Mouse (Mus musculus) heart, embryonic 11.5 days (tissue): Measurements from ENCODE around the gene Fam3c. TPM values are rescaled to one million over a fixed set of nuclear protein-coding genes. Genes with fewer than 3 reads are reported as not detected.

Experiments used
- ATAC-seq: fragments of 200-750 bp; cut with Nextera tagmentation; replicated peaks from 2 replicates; pipeline ENCODE4 v1.8.0; 2017; ENCODE audit warnings: moderate library complexity; ENCODE audit not compliant: insufficient number of reproducible peaks, low FRiP score, low TSS enrichment
- H3K27ac ChIP-seq: fragments of 300-500 bp; sonication (generic); 2 replicates; pipeline ENCODE4 v1.5.1; 2014; ENCODE audit warnings: mild to moderate bottlenecking, low read depth, low read length
- H3K27me3 ChIP-seq: fragments of 300-500 bp; sonication (generic); 2 replicates; pipeline ENCODE4 v1.6.1; 2014; ENCODE audit warnings: mild to moderate bottlenecking, low read length, mixed read lengths; ENCODE audit not compliant: control insufficient read depth, insufficient read depth
- H3K36me3 ChIP-seq: fragments of 300-500 bp; sonication (generic); 2 replicates; pipeline ENCODE4 v1.6.1; 2014; ENCODE audit warnings: mild to moderate bottlenecking, low read length, moderate library complexity, mixed read lengths; ENCODE audit not compliant: control insufficient read depth, insufficient read depth
- H3K4me1 ChIP-seq: fragments of 300-500 bp; sonication (generic); 2 replicates; pipeline ENCODE4 v1.6.1; 2014; ENCODE audit warnings: low read length; ENCODE audit not compliant: control insufficient read depth, insufficient read depth
- H3K4me2 ChIP-seq: fragments of 300-500 bp; sonication (generic); 2 replicates; pipeline ENCODE4 v1.6.1; 2014; ENCODE audit warnings: mild to moderate bottlenecking, moderate library complexity
- H3K4me3 ChIP-seq: fragments of 300-500 bp; sonication (generic); 2 replicates; pipeline ENCODE4 v1.5.1; 2014; ENCODE audit warnings: low read depth, low read length
- H3K9ac ChIP-seq: fragments of 300-500 bp; sonication (generic); 2 replicates; pipeline ENCODE4 v1.6.1; 2014; ENCODE audit warnings: mild to moderate bottlenecking, low read depth, low read length, moderate library complexity
- H3K9me3 ChIP-seq: fragments of 300-500 bp; sonication (generic); replicated peaks from 2 replicates; pipeline ENCODE4 v1.6.1; 2016; ENCODE audit warnings: low read length; ENCODE audit not compliant: control insufficient read depth
- WGBS: fragments of 180-500 bp; shearing (Covaris S2); extraction: QIAGEN DNeasy Blood & Tissue Kit; methylation state at CpG from one replicate; pipeline ENCODE4 v1.1.7; 2014; ENCODE audit not compliant: insufficient replicate concordance; 5-methylcytosine and 5-hydroxymethylcytosine counted together
- polyA plus RNA-seq: library from polyadenylated mRNA; unstranded; fragments of >200 nt; fragmentation: Nextera tagmentation; extraction: Ambion mirVana; gene quantifications from 2 replicates; pipeline ENCODE4 v1.2.1, GENCODE M21; 2014

The Fam3c gene
- polyA plus RNA-seq, 1 experiment from 2014 or later, result 47.9 TPM

DNA sequence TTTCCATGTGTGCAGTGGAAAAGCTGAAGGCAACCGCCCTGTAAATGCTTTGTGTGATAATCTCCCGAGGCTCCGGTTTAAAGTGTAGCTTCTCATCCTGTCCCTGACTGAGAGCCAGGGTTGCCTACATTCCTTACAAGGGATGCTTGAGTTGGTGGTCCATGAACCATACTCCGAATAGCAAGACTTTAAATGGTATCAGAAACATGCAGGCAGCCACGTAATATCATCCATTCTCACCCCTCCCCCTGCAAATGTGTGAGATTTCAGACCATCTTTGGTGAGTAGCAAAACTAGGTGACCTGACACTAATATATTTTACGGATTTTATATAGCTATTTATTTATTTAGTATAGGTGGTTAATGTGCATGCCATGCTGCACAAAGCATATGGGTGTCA lies 59.0 kb downstream of the Fam3c start:
- no peak for ATAC-seq
- Histone ChIP-seq H3K27ac (no peak overlapping the region), H3K4me3 (no peak overlapping the region), H3K9ac (no peak overlapping the region), H3K4me1 (no peaks in the 10 kb centered on the region), H3K27me3 (no peaks in the 10 kb centered on the region), H3K9me3 (no peaks in the 10 kb centered on the region), H3K36me3 (no peaks in the 10 kb centered on the region), H3K4me2 (no peak overlapping the region)
- 71% methylated on average over 6 of the region's 6 CpGs for WGBS

DNA sequence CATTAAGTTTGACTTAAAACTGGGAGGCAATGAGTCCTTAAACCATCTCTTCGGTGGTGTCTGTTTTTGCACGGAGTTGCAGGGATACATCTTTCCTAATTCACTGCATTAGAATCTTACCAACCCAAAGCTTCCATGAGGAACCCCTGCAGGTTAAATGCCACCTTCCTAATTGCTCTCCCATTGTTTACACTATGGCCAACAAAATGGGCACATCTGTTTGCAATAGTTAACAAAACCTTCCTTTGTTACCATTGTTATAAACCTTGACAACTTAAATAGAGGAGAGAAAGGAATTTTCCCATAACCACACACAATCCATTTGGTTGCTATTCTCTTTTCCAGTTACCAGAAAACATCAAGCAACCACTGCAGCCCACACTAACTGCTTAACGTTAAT lies 62.1 kb downstream of the Fam3c start:
- H3K9me3 ChIP-seq, result no peaks in the 10 kb centered on the region
- H3K9ac ChIP-seq, result no peak overlapping the region
- no peaks in the 10 kb centered on the region for H3K36me3 ChIP-seq
- H3K27ac ChIP-seq, result no peak overlapping the region
- H3K4me2 ChIP-seq, result no peak overlapping the region
- H3K4me1 ChIP-seq, result peaks cover 4% of the 10 kb centered on the region; the same call in 1 of the 2 replicates
- 63% methylated on average over 3 of the region's 3 CpGs for WGBS
- no peak overlapping the region for H3K4me3 ChIP-seq
- H3K27me3 ChIP-seq, result peaks cover 13% of the 10 kb centered on the region
- ATAC-seq, result no peak

DNA sequence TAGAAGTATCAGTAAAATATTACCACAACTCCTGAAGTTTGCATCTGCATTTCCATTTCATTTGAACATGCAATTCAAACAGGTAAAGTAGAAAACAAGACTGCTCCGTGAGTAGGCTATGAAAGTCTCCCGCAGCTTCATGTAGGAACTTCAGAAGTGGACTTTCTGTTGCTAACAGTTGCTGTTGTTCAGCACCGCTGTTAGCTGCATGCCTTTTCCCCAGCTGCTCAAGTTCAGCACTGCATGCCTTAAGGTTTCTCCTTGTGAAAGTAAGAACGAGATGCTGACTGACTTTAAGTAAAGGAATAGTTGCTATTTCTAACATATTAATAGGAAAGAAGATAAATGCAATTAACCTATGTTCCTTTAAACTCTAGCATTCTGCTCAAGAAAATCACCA lies 64.0 kb downstream of the Fam3c start:
- ATAC-seq, result no peak
- no peak overlapping the region for H3K4me3 ChIP-seq

DNA sequence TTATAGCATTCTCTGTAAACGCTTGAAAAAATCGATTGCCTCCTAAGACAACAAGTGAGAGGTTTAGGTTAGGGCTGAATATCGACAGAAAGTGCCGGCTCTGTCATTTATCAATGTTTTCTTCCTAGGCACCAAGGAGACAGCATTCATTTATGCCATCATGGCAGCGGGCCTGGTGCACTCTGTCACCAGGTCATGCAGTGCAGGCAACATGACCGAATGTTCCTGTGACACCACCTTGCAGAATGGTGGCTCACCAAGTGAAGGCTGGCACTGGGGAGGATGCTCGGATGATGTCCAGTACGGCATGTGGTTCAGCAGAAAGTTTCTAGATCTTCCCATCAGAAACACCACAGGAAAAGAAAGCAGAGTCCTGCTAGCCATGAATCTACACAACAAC lies 65.3 kb downstream of the Fam3c start:
- H3K9ac ChIP-seq, result no peak overlapping the region
- ATAC-seq, result no peak
- no peak overlapping the region for H3K4me3 ChIP-seq
- WGBS, result 66% methylated on average over 8 of the region's 8 CpGs
- H3K4me1 ChIP-seq, result peaks cover 10% of the 10 kb centered on the region; the same call in 1 of the 2 replicates
- H3K9me3 ChIP-seq, result no peaks in the 10 kb centered on the region
- no peak overlapping the region for H3K27ac ChIP-seq
- peaks cover 36% of the 10 kb centered on the region for H3K27me3 ChIP-seq
- H3K4me2 ChIP-seq, result no peak overlapping the region
- H3K36me3 ChIP-seq, result no peaks in the 10 kb centered on the region

More for the DNA sequence above, 64.0 kb downstream of the Fam3c start:
- Histone ChIP-seq H3K4me1 (peaks cover 10% of the 10 kb centered on the region; the same call in 1 of the 2 replicates), H3K36me3 (no peaks in the 10 kb centered on the region), H3K27me3 (peaks cover 30% of the 10 kb centered on the region), H3K4me2 (no peak overlapping the region), H3K9me3 (no peaks in the 10 kb centered on the region), H3K9ac (no peak overlapping the region), H3K27ac (no peak overlapping the region)
- WGBS, result 25% methylated on average over 4 of the region's 4 CpGs

DNA sequence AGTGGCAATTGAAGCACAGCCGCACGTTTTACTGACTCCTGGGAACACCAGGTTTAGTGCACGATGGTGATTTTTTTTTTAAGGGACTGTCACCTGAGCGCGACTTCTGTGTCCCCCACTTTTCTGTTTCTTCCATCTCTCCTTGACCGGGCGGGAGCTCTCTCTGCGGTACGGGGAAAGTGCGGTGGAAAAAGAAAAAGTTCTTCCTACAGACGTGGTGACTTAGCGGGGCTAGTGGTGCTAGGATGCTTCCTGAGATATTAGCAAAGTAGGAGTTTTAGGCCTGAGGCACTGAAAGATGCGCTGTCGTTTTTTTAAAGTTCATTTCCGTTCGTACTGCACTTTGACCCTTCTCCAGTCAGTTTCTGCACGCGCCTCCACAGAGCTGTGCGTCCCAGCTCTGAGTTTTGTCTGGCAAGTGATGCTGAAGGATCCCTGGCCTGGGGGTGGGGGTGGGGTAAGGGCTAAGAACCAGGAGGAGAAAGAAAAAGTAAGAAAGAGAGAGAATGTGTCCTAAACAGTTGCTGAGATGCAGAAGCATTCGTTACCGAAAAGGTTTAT lies 66.5 kb downstream of the Fam3c start:
- no peaks in the 10 kb centered on the region for H3K36me3 ChIP-seq
- no peak for ATAC-seq
- H3K4me2 ChIP-seq, result peak overlapping the region; percentile 83
- H3K27ac ChIP-seq, result no peak overlapping the region
- H3K27me3 ChIP-seq, result peaks cover 36% of the 10 kb centered on the region
- WGBS, result 3% methylated on average over 21 of the region's 21 CpGs
- H3K4me1 ChIP-seq, result peaks cover 10% of the 10 kb centered on the region; the same call in 1 of the 2 replicates
- H3K9ac ChIP-seq, result peak overlapping the region; percentile 39; the same call in 1 of the 2 replicates
- peak overlapping the region; percentile 45 for H3K4me3 ChIP-seq
- H3K9me3 ChIP-seq, result no peaks in the 10 kb centered on the region

DNA sequence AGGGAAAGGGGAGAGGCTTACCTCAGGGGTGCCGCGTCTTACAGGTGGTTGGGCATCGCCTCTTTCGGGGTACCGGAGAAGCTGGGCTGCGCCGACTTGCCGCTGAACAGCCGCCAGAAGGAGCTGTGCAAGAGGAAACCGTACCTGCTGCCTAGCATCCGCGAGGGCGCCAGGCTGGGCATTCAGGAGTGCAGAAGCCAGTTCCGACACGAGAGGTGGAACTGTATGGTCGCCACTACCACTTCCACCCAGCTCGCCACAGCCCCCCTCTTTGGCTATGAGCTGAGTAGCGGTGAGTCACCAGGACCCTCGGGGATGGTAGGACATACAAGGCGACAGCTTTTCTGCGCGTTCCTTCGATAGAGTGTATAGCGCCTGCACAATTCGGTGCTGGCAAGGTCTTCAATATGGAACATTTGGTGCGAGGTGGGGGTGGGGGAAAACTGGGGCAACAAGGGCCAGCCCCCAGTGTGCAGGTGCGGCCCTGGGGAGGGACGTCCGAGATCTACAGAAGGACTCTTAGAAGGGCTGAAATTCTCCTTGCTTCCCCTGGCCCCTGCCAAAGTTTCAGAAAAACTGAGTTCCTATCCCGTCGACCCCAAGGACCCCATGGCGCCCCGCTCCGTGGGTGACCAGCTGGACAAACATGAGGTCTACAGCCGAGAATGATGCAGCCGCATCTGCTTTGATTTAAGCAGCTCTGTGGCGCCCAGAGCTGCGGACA lies 67.1 kb downstream of the Fam3c start:
- Histone ChIP-seq H3K27me3 (peaks cover 36% of the 10 kb centered on the region), H3K4me3 (peak overlapping the region; percentile 45), H3K9ac (peak overlapping the region; percentile 39; the same call in 1 of the 2 replicates), H3K36me3 (no peaks in the 10 kb centered on the region), H3K4me1 (peaks cover 10% of the 10 kb centered on the region; the same call in 1 of the 2 replicates), H3K9me3 (no peaks in the 10 kb centered on the region), H3K4me2 (peak overlapping the region; percentile 83), H3K27ac (no peak overlapping the region)
- under 1% methylated on average over 38 of the region's 38 CpGs for WGBS
- peak; percentile 57; the same call in 1 of the 2 replicates for ATAC-seq

DNA sequence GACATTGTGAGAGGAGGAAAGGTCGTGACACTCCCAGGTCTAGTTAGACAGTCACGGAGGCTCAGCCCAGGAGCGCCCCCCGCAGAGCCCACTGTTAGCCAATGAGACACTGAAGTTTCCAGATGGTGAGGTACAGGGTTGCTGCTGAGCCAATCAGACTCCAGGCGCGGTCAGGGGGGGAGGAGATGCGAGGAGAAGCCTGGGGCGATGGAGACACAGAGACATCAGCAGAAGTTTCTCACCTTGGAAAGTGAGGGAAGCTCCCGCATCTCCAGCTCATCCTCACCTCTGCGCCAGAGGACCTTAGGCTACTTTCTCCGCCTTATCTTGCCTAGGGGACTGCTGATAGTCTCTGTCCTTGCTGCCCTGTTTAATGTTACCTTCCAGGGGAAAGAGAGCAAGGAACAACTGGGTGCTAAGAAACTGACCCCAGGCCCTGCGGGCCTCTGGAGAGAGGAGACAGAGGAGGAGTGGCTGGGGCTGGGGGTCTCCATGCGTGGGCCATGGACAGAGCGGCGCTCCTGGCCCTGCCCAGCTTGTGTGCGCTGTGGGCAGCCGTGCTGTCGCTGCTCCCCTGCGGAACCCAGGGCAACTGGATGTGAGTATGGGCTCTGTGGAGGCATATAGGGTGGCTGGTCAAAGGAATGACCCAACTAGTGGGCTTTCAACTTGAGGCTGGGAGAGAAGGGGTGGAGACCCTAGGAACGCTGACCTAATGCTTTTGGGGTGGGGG lies 67.9 kb downstream of the Fam3c start, which contains the start of gene Wnt16:
Gene Wnt16 (plus strand): TSS at position 224 of the 733 bp plus-strand sequence.
- H3K27ac ChIP-seq, result no peak within 1 kb of the TSS
- peak within 1 kb of the TSS; percentile 39; the same call in 1 of the 2 replicates for H3K9ac ChIP-seq
- peak within 1 kb of the TSS; percentile 45 for H3K4me3 ChIP-seq
- H3K4me2 ChIP-seq, result peak within 1 kb of the TSS; percentile 83
- WGBS, result 1% methylated on average over 20 of the region's 20 CpGs
- no peaks in the 10 kb centered on the region for H3K36me3 ChIP-seq
- peaks cover 36% of the 10 kb centered on the region for H3K27me3 ChIP-seq
- no peaks in the 10 kb centered on the region for H3K9me3 ChIP-seq
- peaks cover 10% of the 10 kb centered on the region; the same call in 1 of the 2 replicates for H3K4me1 ChIP-seq
- ATAC-seq, result peak; percentile 46; the same call in 1 of the 2 replicates

DNA sequence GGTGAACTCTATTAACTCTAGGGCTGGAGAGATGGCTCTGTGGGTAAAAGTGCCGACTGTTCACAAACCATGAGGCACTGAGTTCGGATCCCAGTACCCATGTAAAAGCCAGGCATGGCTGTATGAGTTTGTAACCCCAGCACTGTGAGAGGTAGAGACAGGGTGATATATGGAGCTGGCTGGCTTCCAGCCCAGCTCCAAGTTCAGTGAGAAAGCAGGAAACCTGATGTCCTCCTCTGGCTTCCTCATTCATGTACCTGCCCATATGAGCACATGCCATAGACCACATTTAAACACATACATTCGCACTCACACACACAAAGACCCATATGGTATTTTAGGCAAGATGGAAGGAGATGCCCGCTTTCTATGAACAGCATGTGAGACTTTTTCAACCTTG lies 73.6 kb downstream of the Fam3c start:
- Histone ChIP-seq H3K27me3 (peaks cover 10% of the 10 kb centered on the region), H3K27ac (no peak overlapping the region), H3K9me3 (no peaks in the 10 kb centered on the region), H3K4me2 (no peak overlapping the region), H3K9ac (no peak overlapping the region), H3K4me3 (no peak overlapping the region), H3K36me3 (no peaks in the 10 kb centered on the region), H3K4me1 (no peaks in the 10 kb centered on the region)
- no peak for ATAC-seq
- whole genome bisulfite sequencing, result 86% methylated on average over 4 of the region's 4 CpGs
